Mouse (Mus musculus): ENCODE results near the gene Med27. TPM values are rescaled to one million over a fixed set of nuclear protein-coding genes. Genes with fewer than 3 reads are reported as not detected.
A peak's percentile ranks its signal among the peaks of the same experiment; 100 is the strongest.

Med27 gene
- polyA plus RNA-seq, 1 experiment from 2014 or later, result 53.7 TPM

DNA sequence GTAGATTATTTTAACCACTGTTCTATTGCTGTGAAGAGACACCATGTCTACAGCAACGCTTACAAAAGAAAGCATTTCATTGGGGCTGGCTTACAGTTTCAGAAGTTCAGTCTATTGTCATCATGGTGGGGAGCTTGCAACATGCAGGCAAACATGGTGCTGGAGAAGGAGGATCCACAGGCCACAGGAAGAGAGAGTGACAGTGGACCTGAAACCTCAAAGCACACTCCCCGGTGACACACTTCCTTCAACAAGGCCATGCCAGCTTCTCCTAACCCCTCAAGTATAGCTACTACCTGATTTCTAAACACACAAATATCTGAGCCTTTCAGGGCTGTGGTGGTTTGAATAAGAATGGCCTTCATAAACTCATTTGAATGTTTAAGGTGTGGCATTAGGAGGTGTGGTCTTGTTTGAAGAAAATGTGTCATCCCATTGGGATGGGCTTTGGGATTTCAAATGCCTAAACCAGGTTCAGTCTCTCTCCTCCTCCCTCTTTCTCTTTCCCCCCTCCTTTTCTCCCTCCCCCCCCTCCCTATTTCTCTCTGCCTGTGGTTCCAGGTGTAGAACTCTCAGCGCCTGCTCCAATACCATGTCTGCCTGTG lies 111.8 kb downstream of the Med27 start:
- Histone ChIP-seq H3K4me1 (peaks cover 6% of the 10 kb centered on the region; the same call in 1 of the 2 replicates), H3K9ac (no peak overlapping the region), H3K4me3 (no peak overlapping the region), H3K27ac (no peak overlapping the region), H3K27me3 (no peaks in the 10 kb centered on the region), H3K4me2 (replicated peaks) (no peak overlapping the region), H3K36me3 (no peaks in the 10 kb centered on the region), H3K9me3 (no peaks in the 10 kb centered on the region)
- no peak for ATAC-seq (ENCODE audit: insufficient number of reproducible peaks, insufficient read depth, low FRiP score, low TSS enrichment)
- WGBS, result 85% methylated on average over 3 of the region's 3 CpGs

DNA sequence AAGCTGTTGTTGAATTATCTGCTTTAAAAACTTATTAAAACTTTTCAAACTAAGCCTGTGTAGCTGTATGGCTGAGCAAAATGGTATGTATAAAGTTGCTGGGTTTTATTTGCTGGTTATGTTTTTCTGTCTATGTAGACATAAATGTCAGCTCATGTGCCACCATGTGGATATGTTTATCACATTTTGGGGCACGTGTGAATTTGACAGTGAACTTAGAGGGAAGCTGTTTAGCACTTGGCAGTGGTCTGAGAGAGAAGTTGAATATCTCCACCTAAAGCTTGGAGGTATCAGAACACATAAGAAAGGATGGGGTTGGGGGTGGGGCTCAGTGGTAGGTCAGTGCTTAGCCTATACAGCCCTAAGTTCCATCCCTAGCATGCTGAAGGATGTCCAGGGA lies 113.0 kb downstream of the Med27 start:
- Histone ChIP-seq H3K4me2 (replicated peaks) (no peak overlapping the region), H3K4me3 (no peak overlapping the region), H3K27ac (no peak overlapping the region), H3K9ac (no peak overlapping the region), H3K36me3 (no peaks in the 10 kb centered on the region), H3K4me1 (peaks cover 6% of the 10 kb centered on the region; the same call in 1 of the 2 replicates), H3K27me3 (no peaks in the 10 kb centered on the region), H3K9me3 (no peaks in the 10 kb centered on the region)
- ATAC-seq (ENCODE audit: insufficient number of reproducible peaks, insufficient read depth, low FRiP score, low TSS enrichment), result no peak
- WGBS, result 76% methylated on average over 1 of the region's 1 CpGs

DNA sequence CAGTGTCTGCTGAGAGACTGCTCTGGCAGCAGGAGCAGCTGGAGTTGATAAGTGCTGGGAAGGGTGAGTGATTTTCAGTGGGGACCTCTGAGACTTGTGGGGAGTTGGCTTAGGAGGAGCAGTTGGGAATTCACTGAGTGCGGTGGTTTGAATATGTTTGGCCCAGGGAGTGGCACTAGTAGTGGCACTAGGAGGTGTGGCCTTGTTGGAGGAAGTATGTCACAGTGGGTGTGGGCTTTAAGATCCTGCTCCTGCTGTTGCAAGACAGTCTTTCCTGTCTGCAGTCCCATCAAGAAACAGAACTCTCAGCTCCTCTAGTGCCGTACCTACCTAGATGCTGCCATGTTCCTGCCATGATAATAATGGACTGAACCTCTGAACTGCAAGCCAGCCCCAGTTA lies 115.2 kb downstream of the Med27 start:
- no peaks in the 10 kb centered on the region for H3K27me3 ChIP-seq
- no peak overlapping the region for H3K27ac ChIP-seq
- no peak for ATAC-seq (ENCODE audit: insufficient number of reproducible peaks, insufficient read depth, low FRiP score, low TSS enrichment)
- WGBS, result 90% methylated on average over 2 of the region's 2 CpGs
- no peaks in the 10 kb centered on the region for H3K9me3 ChIP-seq
- 0 out of 2 replicates have a peak, but pooled peaks cover 10% of the 10 kb centered on the region for H3K4me1 ChIP-seq
- no peak overlapping the region for H3K4me2 ChIP-seq (replicated peaks)
- H3K9ac ChIP-seq, result no peak overlapping the region
- no peak overlapping the region for H3K4me3 ChIP-seq
- H3K36me3 ChIP-seq, result no peaks in the 10 kb centered on the region

DNA sequence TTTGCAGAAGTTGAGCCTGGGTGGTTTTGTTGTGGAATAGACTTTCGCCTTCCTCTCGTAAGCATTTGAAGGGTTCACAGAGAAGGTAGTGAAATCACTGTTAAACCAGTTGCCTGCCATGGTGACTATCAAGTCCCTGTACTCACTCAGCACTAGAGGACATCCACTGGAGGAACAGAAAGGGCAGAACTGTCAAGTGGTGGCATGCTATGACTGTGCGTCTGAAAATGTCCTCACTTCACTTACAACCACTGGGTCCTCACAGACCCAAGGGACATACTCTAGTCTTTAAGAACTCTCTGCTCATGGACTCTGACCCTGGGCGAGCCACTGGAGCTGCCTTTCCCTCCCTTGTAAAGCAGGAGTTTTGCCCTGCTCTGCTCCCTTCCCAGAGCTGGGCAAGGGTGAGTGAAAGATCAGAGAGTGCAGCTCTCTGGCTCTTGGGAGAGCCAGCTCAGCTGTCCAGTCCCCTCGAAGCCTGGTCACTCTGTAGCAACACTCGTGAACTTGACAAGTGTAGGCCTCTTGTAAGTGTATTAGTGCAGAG lies 116.5 kb downstream of the Med27 start:
- Histone ChIP-seq H3K9ac (no peak overlapping the region), H3K4me3 (no peak overlapping the region), H3K4me1 (0 out of 2 replicates have a peak, but pooled peaks cover 10% of the 10 kb centered on the region), H3K4me2 (replicated peaks) (no peak overlapping the region), H3K36me3 (no peaks in the 10 kb centered on the region), H3K27ac (no peak overlapping the region), H3K9me3 (no peaks in the 10 kb centered on the region), H3K27me3 (no peaks in the 10 kb centered on the region)
- ATAC-seq (ENCODE audit: insufficient number of reproducible peaks, insufficient read depth, low FRiP score, low TSS enrichment), result no peak
- 84% methylated on average over 6 of the region's 6 CpGs for WGBS

DNA sequence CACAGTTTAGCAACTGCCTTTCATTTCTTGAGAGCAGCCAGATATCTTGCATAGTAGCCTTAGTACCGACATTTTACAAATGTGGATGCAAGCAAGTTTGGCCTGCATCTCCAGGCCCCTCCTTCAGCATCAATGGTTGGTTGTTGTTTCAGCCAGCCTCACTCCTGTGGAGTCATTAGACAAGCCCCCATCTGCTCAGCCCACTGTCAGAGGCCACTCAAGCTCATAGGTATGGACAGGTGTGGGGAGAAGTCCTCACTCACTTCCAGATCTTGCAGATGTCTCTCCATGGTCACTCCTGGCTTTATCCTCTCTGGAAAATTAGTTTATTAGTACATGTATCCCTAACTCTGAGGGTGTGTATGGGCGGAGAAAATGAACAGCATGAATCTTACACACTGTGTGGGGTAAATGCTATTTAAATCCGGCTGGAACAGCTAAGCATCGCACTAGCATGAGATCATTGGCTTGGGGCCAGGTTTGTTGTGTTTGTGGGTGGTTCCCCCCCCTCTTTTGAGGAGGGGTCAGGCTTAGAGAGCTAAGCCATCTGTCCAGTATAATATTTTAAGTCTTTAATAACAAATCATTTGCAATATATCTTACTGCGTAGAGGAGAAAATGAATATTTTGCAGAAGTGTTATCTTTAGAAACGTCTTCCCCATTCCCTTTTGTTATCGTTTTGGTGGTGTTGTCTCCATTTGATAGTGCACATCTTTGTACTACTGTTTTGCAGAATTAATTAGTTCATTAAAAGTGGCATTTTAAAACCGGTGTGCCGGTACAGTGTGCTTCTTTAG lies 118.4 kb downstream of the Med27 start:
- Histone ChIP-seq H3K9me3 (no peaks in the 10 kb centered on the region), H3K27me3 (no peaks in the 10 kb centered on the region), H3K9ac (no peak overlapping the region), H3K36me3 (no peaks in the 10 kb centered on the region), H3K4me1 (peaks cover 10% of the 10 kb centered on the region; the same call in 1 of the 2 replicates), H3K4me2 (replicated peaks) (no peak overlapping the region), H3K27ac (no peak overlapping the region), H3K4me3 (no peak overlapping the region)
- ATAC-seq (ENCODE audit: insufficient number of reproducible peaks, insufficient read depth, low FRiP score, low TSS enrichment), result no peak
- WGBS, result 79% methylated on average over 9 of the region's 9 CpGs

DNA sequence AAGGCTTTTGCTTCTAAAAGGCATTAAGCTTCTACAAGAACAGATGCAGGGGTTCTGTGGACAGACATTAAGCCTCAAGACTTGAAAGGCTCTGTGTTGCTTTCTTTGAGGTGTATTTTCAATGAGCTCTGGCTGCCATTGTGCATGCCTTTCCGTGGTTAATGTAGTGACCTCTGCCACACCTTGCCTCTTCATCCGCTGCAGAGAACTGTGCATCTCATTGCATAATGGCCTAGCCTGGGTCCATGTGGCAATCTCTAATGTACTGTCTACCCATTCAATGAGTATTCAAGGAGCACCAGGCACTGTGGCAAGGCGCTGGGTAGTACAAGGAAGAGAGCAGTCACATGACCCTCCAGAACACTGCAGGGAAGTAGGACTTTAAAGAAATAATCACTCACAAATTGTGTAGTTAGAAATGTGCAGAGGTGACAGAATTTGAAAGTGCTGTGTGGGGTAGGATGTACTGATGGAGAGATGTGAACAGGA lies 119.1 kb downstream of the Med27 start:
- Histone ChIP-seq H3K27ac (no peak overlapping the region), H3K4me2 (replicated peaks) (no peak overlapping the region), H3K9ac (no peak overlapping the region), H3K9me3 (no peaks in the 10 kb centered on the region), H3K4me3 (no peak overlapping the region), H3K27me3 (no peaks in the 10 kb centered on the region), H3K36me3 (no peaks in the 10 kb centered on the region), H3K4me1 (peaks cover 10% of the 10 kb centered on the region; the same call in 1 of the 2 replicates)
- no peak for ATAC-seq (ENCODE audit: insufficient number of reproducible peaks, insufficient read depth, low FRiP score, low TSS enrichment)
- 72% methylated on average over 3 of the region's 3 CpGs for WGBS

DNA sequence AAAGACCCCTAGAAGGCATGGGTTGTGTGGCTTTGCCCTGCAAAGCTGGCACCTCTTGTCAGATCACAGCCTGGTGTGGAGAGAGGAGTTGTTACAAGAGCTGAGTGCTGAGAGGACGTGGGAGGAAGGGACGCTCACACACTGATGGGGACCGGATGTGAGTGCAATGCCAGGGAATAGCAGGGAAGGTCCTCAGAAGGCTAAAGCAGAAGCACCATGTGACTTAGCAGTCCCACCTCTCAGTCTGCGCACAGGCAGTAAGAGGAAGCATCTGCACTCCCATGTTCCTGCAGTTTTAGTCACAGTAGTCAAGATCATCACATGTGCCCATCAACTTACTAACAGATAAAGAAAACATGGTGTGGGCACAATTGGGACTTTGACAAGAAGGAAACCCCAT lies 119.8 kb downstream of the Med27 start:
- no peaks in the 10 kb centered on the region for H3K9me3 ChIP-seq
- H3K27me3 ChIP-seq, result no peaks in the 10 kb centered on the region
- no peak overlapping the region for H3K4me2 ChIP-seq (replicated peaks)
- H3K4me1 ChIP-seq, result peaks cover 10% of the 10 kb centered on the region; the same call in 1 of the 2 replicates
- no peaks in the 10 kb centered on the region for H3K36me3 ChIP-seq
- H3K4me3 ChIP-seq, result no peak overlapping the region
- no peak for ATAC-seq (ENCODE audit: insufficient number of reproducible peaks, insufficient read depth, low FRiP score, low TSS enrichment)
- WGBS, result 61% methylated on average over 4 of the region's 4 CpGs
- no peak overlapping the region for H3K27ac ChIP-seq
- H3K9ac ChIP-seq, result no peak overlapping the region

DNA sequence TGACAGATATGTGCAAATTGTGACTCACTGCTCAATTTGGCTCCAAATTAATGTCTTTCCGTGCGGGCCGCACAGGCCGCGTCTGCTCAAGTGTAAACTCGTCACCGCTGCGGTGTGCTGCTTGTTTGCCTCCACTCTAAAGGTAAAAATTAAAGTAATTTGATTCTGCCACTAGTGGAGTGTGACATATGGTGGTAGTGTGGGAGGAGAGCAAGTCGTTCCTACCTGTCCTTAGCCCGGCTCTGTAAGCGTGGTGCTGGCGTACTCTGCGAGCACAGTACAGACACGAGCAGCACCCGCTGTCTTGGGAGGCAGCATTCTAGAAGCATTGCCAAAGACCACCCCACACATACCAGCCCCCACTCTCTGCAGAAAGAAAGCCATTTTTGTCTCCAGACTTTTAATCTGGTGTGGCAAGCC lies 121.9 kb downstream of the Med27 start:
- Histone ChIP-seq H3K27ac (peak overlapping the region; percentile 13; the same call in 1 of the 2 replicates), H3K4me1 (peaks cover 10% of the 10 kb centered on the region; the same call in 1 of the 2 replicates), H3K27me3 (no peaks in the 10 kb centered on the region), H3K4me3 (no peak overlapping the region), H3K36me3 (no peaks in the 10 kb centered on the region), H3K4me2 (replicated peaks) (no peak overlapping the region), H3K9ac (no peak overlapping the region), H3K9me3 (no peaks in the 10 kb centered on the region)
- ATAC-seq (ENCODE audit: insufficient number of reproducible peaks, insufficient read depth, low FRiP score, low TSS enrichment), result 0 out of 2 replicates have a peak, but pooled peaks have one; percentile 10
- WGBS, result 71% methylated on average over 15 of the region's 15 CpGs

DNA sequence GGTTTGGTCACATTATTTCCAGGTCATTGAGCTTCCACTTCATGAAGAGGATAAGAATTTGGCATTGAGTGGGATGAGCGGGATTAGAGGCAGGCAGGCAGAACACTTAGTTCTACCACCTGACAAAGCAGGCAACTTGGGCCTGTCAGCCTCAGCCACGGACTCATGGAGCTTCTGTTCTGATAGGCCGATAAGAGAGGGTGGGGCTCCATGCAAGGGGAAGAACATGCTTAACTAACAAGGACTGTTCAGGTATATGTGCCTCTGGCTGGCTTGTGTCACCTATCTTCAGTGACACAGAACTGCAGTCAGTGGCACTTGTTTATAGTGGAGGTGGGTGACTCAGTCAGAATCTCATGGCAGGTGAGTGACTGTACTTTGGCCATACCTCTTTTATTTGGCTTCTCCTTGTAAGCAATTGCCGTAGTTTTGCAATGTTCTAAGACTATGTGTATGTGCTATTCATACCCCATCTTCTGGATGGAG lies 126.4 kb downstream of the Med27 start:
- Histone ChIP-seq H3K27me3 (no peaks in the 10 kb centered on the region), H3K9me3 (no peaks in the 10 kb centered on the region), H3K27ac (no peak overlapping the region), H3K4me1 (no peaks in the 10 kb centered on the region; the same call in 1 of the 2 replicates), H3K4me3 (no peak overlapping the region), H3K9ac (no peak overlapping the region), H3K4me2 (replicated peaks) (no peak overlapping the region), H3K36me3 (no peaks in the 10 kb centered on the region)
- WGBS, result 80% methylated on average over 4 of the region's 4 CpGs
- ATAC-seq (ENCODE audit: insufficient number of reproducible peaks, insufficient read depth, low FRiP score, low TSS enrichment), result no peak

DNA sequence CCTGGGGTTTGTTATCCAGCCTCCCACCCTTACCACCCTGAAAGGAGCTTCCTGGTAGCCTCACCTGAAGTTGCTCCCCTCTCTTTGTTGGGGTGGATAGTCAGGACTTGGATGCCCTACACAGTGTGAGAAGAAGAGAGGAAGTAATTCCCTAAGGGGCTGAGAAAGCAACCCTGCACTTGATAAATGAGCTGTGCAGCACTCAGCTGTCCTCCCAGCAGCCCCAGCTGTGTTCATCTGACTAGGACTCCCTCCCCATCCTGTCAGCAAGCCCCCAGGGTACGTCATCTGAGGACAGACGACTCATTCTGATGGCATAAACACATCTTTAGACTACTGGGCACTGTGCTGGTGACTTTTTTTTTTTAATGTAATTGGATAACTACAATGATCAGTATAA lies 127.3 kb downstream of the Med27 start:
- Histone ChIP-seq H3K9ac (no peak overlapping the region), H3K36me3 (no peaks in the 10 kb centered on the region), H3K9me3 (no peaks in the 10 kb centered on the region), H3K4me2 (replicated peaks) (no peak overlapping the region), H3K4me1 (no peaks in the 10 kb centered on the region), H3K27ac (no peak overlapping the region), H3K27me3 (no peaks in the 10 kb centered on the region), H3K4me3 (no peak overlapping the region)
- ATAC-seq (ENCODE audit: insufficient number of reproducible peaks, insufficient read depth, low FRiP score, low TSS enrichment), result no peak
- 32% methylated on average over 2 of the region's 2 CpGs for WGBS

DNA sequence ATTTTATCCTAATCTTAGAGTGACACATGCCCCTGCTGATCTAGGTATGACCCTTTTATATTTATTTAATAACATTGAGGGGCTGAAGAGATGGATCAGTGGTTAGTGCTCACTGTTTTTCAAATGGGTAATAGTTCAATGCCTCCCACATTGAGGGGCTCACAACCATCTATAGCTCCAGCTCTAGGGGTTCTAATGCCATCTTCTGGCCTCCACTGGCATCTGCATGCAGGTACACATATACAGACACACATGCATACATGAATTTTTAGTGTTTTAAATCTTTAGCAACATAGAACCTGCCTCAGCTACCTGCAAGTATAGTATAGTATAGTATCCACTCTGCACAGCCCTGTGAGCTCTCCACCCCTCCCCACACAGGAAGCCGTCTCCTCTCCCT lies 130.1 kb downstream of the Med27 start:
- H3K27ac ChIP-seq, result no peak overlapping the region
- no peaks in the 10 kb centered on the region for H3K36me3 ChIP-seq
- no peak overlapping the region for H3K4me2 ChIP-seq (replicated peaks)
- H3K4me3 ChIP-seq, result no peak overlapping the region
- H3K4me1 ChIP-seq, result no peaks in the 10 kb centered on the region
- no peaks in the 10 kb centered on the region for H3K9me3 ChIP-seq
- H3K27me3 ChIP-seq, result no peaks in the 10 kb centered on the region
- WGBS, result 86% methylated on average over 1 of the region's 1 CpGs
- no peak overlapping the region for H3K9ac ChIP-seq
- ATAC-seq (ENCODE audit: insufficient number of reproducible peaks, insufficient read depth, low FRiP score, low TSS enrichment), result no peak
